Mouse (Mus musculus) stomach, embryonic 15.5 days (tissue): ENCODE results near the gene Gm853. TPM values are rescaled to one million over a fixed set of nuclear protein-coding genes. Genes with fewer than 3 reads are reported as not detected.

ENCODE experiments used
- ATAC-seq: fragments of 200-750 bp; cut with Nextera tagmentation; 2 replicates; pipeline ENCODE4 v1.8.0; 2017; ENCODE audit warnings: low read depth, moderate number of reproducible peaks, moderate TSS enrichment; ENCODE audit not compliant: insufficient read depth, low FRiP score
- H3K27ac ChIP-seq: fragments of 300-500 bp; sonication (generic); 2 replicates; pipeline ENCODE4 v1.5.1; 2015; ENCODE audit warnings: mild to moderate bottlenecking, inconsistent platforms
- H3K27me3 ChIP-seq: fragments of 300-500 bp; sonication (generic); replicated peaks from 2 replicates; pipeline ENCODE4 v1.6.1; 2015; ENCODE audit warnings: inconsistent platforms
- H3K36me3 ChIP-seq: fragments of 300-500 bp; sonication (generic); 2 replicates; pipeline ENCODE4 v1.6.1; 2015; ENCODE audit warnings: inconsistent platforms
- H3K4me1 ChIP-seq: fragments of 300-500 bp; sonication (generic); 2 replicates; pipeline ENCODE4 v1.6.1; 2015; ENCODE audit warnings: inconsistent platforms
- H3K4me2 ChIP-seq: fragments of 300-500 bp; sonication (generic); 2 replicates; pipeline ENCODE4 v1.6.1; 2015; ENCODE audit warnings: mild to moderate bottlenecking, inconsistent platforms
- H3K4me3 ChIP-seq: fragments of 300-500 bp; sonication (generic); replicated peaks from 2 replicates; pipeline ENCODE4 v1.5.1; 2015; ENCODE audit warnings: inconsistent platforms
- H3K9ac ChIP-seq: fragments of 300-500 bp; sonication (generic); 2 replicates; pipeline ENCODE4 v1.6.1; 2015; ENCODE audit warnings: inconsistent platforms
- H3K9me3 ChIP-seq: fragments of 300-500 bp; sonication (generic); 2 replicates; pipeline ENCODE4 v1.6.1; 2016; ENCODE audit warnings: inconsistent platforms
- WGBS: fragments of 180-500 bp; shearing (Covaris S2); methylation state at CpG from one replicate; pipeline ENCODE4 v1.1.7; 2015; 5-methylcytosine and 5-hydroxymethylcytosine counted together
- polyA plus RNA-seq: library from polyadenylated mRNA; unstranded; fragments of >200 nt; fragmentation: Nextera tagmentation; extraction: Ambion mirVana; gene quantifications from 2 replicates; pipeline ENCODE4 v1.2.1, GENCODE M21; 2015

Gene Gm853
- polyA plus RNA-seq, 1 experiment from 2014 or later: not detected

- no peaks in the 10 kb centered on the region for H3K4me1 ChIP-seq
- no peak for ATAC-seq
- no peaks in the 10 kb centered on the region for H3K27me3 ChIP-seq
- H3K4me3 ChIP-seq: no peak overlapping the region
- no peak overlapping the region for H3K27ac ChIP-seq
- no peaks in the 10 kb centered on the region for H3K36me3 ChIP-seq
- 63% methylated on average over 13 of the region's 13 CpGs for WGBS
- H3K9ac ChIP-seq: no peak overlapping the region
- H3K4me2 ChIP-seq: no peak overlapping the region
- no peaks in the 10 kb centered on the region for H3K9me3 ChIP-seq
Measured at GRCm38 (mm10) chr4:130183023-130183422, 39.2 kb downstream of the Gm853 start.

- Histone ChIP-seq H3K36me3 (no peaks in the 10 kb centered on the region), H3K4me1 (peaks cover 3% of the 10 kb centered on the region; the same call in 1 of the 2 replicates), H3K27ac (no peak overlapping the region), H3K27me3 (no peaks in the 10 kb centered on the region), H3K9me3 (no peaks in the 10 kb centered on the region), H3K4me2 (no peak overlapping the region), H3K4me3 (no peak overlapping the region), H3K9ac (no peak overlapping the region)
- no peak for ATAC-seq
- WGBS: 45% methylated on average over 4 of the region's 4 CpGs
Measured at GRCm38 (mm10) chr4:130181886-130182285, 40.3 kb downstream of the Gm853 start.

GRCm38 (mm10) chr4:130180909-130181602 lies 41.1 kb downstream of the Gm853 start:
- ATAC-seq: no peak
- H3K27me3 ChIP-seq: no peaks in the 10 kb centered on the region
- 71% methylated on average over 7 of the region's 7 CpGs for WGBS
- peaks cover 3% of the 10 kb centered on the region; the same call in 1 of the 2 replicates for H3K4me1 ChIP-seq
- H3K36me3 ChIP-seq: no peaks in the 10 kb centered on the region
- no peak overlapping the region for H3K4me3 ChIP-seq
- H3K27ac ChIP-seq: no peak overlapping the region
- no peak overlapping the region for H3K4me2 ChIP-seq
- H3K9ac ChIP-seq: no peak overlapping the region
- no peaks in the 10 kb centered on the region for H3K9me3 ChIP-seq

- H3K9ac ChIP-seq: no peak overlapping the region
- H3K27ac ChIP-seq: no peak overlapping the region
- no peak overlapping the region for H3K4me2 ChIP-seq
- H3K4me1 ChIP-seq: peaks cover 13% of the 10 kb centered on the region
- 67% methylated on average over 3 of the region's 3 CpGs for WGBS
- ATAC-seq: no peak
- H3K27me3 ChIP-seq: no peaks in the 10 kb centered on the region; the same call in 1 of the 2 replicates
- no peaks in the 10 kb centered on the region for H3K36me3 ChIP-seq
- H3K9me3 ChIP-seq: no peaks in the 10 kb centered on the region
- H3K4me3 ChIP-seq: no peak overlapping the region
Measured at GRCm38 (mm10) chr4:130179876-130180275, 42.3 kb downstream of the Gm853 start.

GRCm38 (mm10) chr4:130177536-130177935 lies 44.7 kb downstream of the Gm853 start:
- no peak overlapping the region for H3K4me2 ChIP-seq
- H3K27ac ChIP-seq: peak overlapping the region; percentile 44; the same call in 1 of the 2 replicates
- 63% methylated on average over 7 of the region's 7 CpGs for WGBS
- H3K9ac ChIP-seq: no peak overlapping the region
- no peak overlapping the region for H3K4me3 ChIP-seq
- H3K4me1 ChIP-seq: peaks cover 25% of the 10 kb centered on the region
- peaks cover 5% of the 10 kb centered on the region; the same call in 1 of the 2 replicates for H3K27me3 ChIP-seq
- no peak for ATAC-seq
- no peaks in the 10 kb centered on the region for H3K36me3 ChIP-seq
- no peaks in the 10 kb centered on the region for H3K9me3 ChIP-seq

GRCm38 (mm10) chr4:130177087-130177486 lies 45.1 kb downstream of the Gm853 start:
- H3K9ac ChIP-seq: no peak overlapping the region

GRCm38 (mm10) chr4:130176156-130176720 lies 46.0 kb downstream of the Gm853 start:
- peaks cover 5% of the 10 kb centered on the region; the same call in 1 of the 2 replicates for H3K27me3 ChIP-seq
- H3K9ac ChIP-seq: no peak overlapping the region
- H3K4me1 ChIP-seq: peaks cover 38% of the 10 kb centered on the region
- no peaks in the 10 kb centered on the region for H3K36me3 ChIP-seq
- H3K4me2 ChIP-seq: no peak overlapping the region
- 75% methylated on average over 5 of the region's 5 CpGs for WGBS
- H3K4me3 ChIP-seq: no peak overlapping the region
- ATAC-seq: no peak
- no peaks in the 10 kb centered on the region for H3K9me3 ChIP-seq
- peak overlapping the region; percentile 80; the same call in 1 of the 2 replicates for H3K27ac ChIP-seq

More at GRCm38 (mm10) chr4:130177087-130177486, 45.1 kb downstream of the Gm853 start:
- Histone ChIP-seq H3K4me3 (no peak overlapping the region), H3K27me3 (peaks cover 5% of the 10 kb centered on the region; the same call in 1 of the 2 replicates), H3K4me2 (no peak overlapping the region), H3K4me1 (peaks cover 29% of the 10 kb centered on the region), H3K27ac (peak overlapping the region; percentile 44; the same call in 1 of the 2 replicates), H3K9me3 (no peaks in the 10 kb centered on the region), H3K36me3 (no peaks in the 10 kb centered on the region)
- 59% methylated on average over 4 of the region's 4 CpGs for WGBS
- no peak for ATAC-seq

- Histone ChIP-seq H3K27ac (peak within 1 kb of the TSS; percentile 80), H3K9ac (peak within 1 kb of the TSS; percentile 19), H3K4me3 (peak within 1 kb of the TSS; percentile 39), H3K36me3 (no peaks in the 10 kb centered on the region), H3K4me2 (peak within 1 kb of the TSS; percentile 70), H3K4me1 (peaks cover 42% of the 10 kb centered on the region), H3K9me3 (no peaks in the 10 kb centered on the region), H3K27me3 (peaks cover 5% of the 10 kb centered on the region; the same call in 1 of the 2 replicates)
- WGBS: 7% methylated on average over 14 of the region's 14 CpGs
- ATAC-seq: no peak
Measured at GRCm38 (mm10) chr4:130175072-130175711, 47.0 kb downstream of the Gm853 start, which contains the start of gene Tinagl1. TSS of gene Tinagl1 (minus strand) at chr4:130175122.

GRCm38 (mm10) chr4:130174335-130175031 lies 47.7 kb downstream of the Gm853 start:
- WGBS: 3% methylated on average over 25 of the region's 25 CpGs
- Histone ChIP-seq H3K27ac (peak overlapping the region; percentile 80), H3K4me1 (peaks cover 46% of the 10 kb centered on the region), H3K9me3 (no peaks in the 10 kb centered on the region), H3K27me3 (peaks cover 5% of the 10 kb centered on the region; the same call in 1 of the 2 replicates), H3K36me3 (no peaks in the 10 kb centered on the region), H3K9ac (peak overlapping the region; percentile 19), H3K4me3 (peak overlapping the region; percentile 39), H3K4me2 (peak overlapping the region; percentile 70)
- peak; percentile 84 for ATAC-seq

- Histone ChIP-seq H3K4me3 (peak overlapping the region; percentile 39), H3K4me1 (peaks cover 51% of the 10 kb centered on the region), H3K4me2 (peak overlapping the region; percentile 70), H3K27me3 (peaks cover 5% of the 10 kb centered on the region; the same call in 1 of the 2 replicates), H3K9me3 (no peaks in the 10 kb centered on the region), H3K27ac (peak overlapping the region; percentile 80), H3K36me3 (no peaks in the 10 kb centered on the region), H3K9ac (peak overlapping the region; percentile 19)
- ATAC-seq: no peak
- 43% methylated on average over 19 of the region's 19 CpGs for WGBS
Measured at GRCm38 (mm10) chr4:130173911-130174311, 48.3 kb downstream of the Gm853 start.

GRCm38 (mm10) chr4:130173060-130173822 lies 49.0 kb downstream of the Gm853 start:
- no peaks in the 10 kb centered on the region for H3K9me3 ChIP-seq
- H3K9ac ChIP-seq: no peak overlapping the region
- H3K36me3 ChIP-seq: no peaks in the 10 kb centered on the region
- peaks cover 58% of the 10 kb centered on the region for H3K4me1 ChIP-seq
- peak overlapping the region; percentile 39 for H3K4me3 ChIP-seq
- H3K27ac ChIP-seq: peak overlapping the region; percentile 80
- 65% methylated on average over 11 of the region's 11 CpGs for WGBS
- peak overlapping the region; percentile 70 for H3K4me2 ChIP-seq
- H3K27me3 ChIP-seq: peaks cover 5% of the 10 kb centered on the region; the same call in 1 of the 2 replicates
- peak; percentile 33; the same call in 1 of the 2 replicates for ATAC-seq
